Mouse (Mus musculus) lung, embryonic 16.5 days (tissue): ENCODE measurements around the gene Cbx6. TPM values are rescaled to one million over a fixed set of nuclear protein-coding genes. Genes with fewer than 3 reads are reported as not detected.
A peak's percentile ranks its signal among the peaks of the same experiment; 100 is the strongest.

ENCODE experiments used
- ATAC-seq: fragments of 200-750 bp; cut with Nextera tagmentation; 2 replicates; pipeline ENCODE4 v1.8.0; 2017; ENCODE audit warnings: low read depth, mild to moderate bottlenecking, moderate library complexity
- H3K27ac ChIP-seq: fragments of 300-500 bp; sonication (generic); 2 replicates; pipeline ENCODE4 v1.5.1; 2014; ENCODE audit warnings: mild to moderate bottlenecking, control low read depth, low read length
- H3K27me3 ChIP-seq: fragments of 300-500 bp; sonication (generic); 2 replicates; pipeline ENCODE4 v1.6.1; 2014; ENCODE audit warnings: low read depth, low read length, mixed read lengths; ENCODE audit not compliant: control insufficient read depth, insufficient read depth
- H3K36me3 ChIP-seq: fragments of 300-500 bp; sonication (generic); 2 replicates; pipeline ENCODE4 v1.6.1; 2014; ENCODE audit warnings: low read length; ENCODE audit not compliant: control insufficient read depth, insufficient read depth
- H3K4me1 ChIP-seq: fragments of 300-500 bp; sonication (generic); replicated peaks from 2 replicates; pipeline ENCODE4 v1.6.1; 2014; ENCODE audit warnings: low read length, mixed read lengths; ENCODE audit not compliant: control insufficient read depth, insufficient read depth
- H3K4me2 ChIP-seq: fragments of 300-500 bp; sonication (generic); 2 replicates; pipeline ENCODE4 v1.6.1; 2014; ENCODE audit warnings: low read depth, low read length, control low read depth
- H3K4me3 ChIP-seq: fragments of 300-500 bp; sonication (generic); 2 replicates; pipeline ENCODE4 v1.5.1; 2014; ENCODE audit warnings: mild to moderate bottlenecking, low read length, control low read depth
- H3K9ac ChIP-seq: fragments of 300-500 bp; sonication (generic); 2 replicates; pipeline ENCODE4 v1.6.1; 2014; ENCODE audit warnings: low read length, control low read depth
- H3K9me3 ChIP-seq: fragments of 300-500 bp; sonication (generic); 2 replicates; pipeline ENCODE4 v1.6.1; 2016; ENCODE audit warnings: low read length; ENCODE audit not compliant: control insufficient read depth
- WGBS: fragments of 180-500 bp; shearing (Covaris S2); extraction: QIAGEN DNeasy Blood & Tissue Kit; methylation state at CpG from one replicate; pipeline ENCODE4 v1.1.7; 2014; 5-methylcytosine and 5-hydroxymethylcytosine counted together
- polyA plus RNA-seq: library from polyadenylated mRNA; unstranded; fragments of >200 nt; fragmentation: Nextera tagmentation; extraction: Ambion mirVana; gene quantifications from 2 replicates; pipeline ENCODE4 v1.2.1, GENCODE M21; 2015

Gene Cbx6
- 73.5 and 80.7 TPM in 2 replicates for polyA plus RNA-seq

DNA sequence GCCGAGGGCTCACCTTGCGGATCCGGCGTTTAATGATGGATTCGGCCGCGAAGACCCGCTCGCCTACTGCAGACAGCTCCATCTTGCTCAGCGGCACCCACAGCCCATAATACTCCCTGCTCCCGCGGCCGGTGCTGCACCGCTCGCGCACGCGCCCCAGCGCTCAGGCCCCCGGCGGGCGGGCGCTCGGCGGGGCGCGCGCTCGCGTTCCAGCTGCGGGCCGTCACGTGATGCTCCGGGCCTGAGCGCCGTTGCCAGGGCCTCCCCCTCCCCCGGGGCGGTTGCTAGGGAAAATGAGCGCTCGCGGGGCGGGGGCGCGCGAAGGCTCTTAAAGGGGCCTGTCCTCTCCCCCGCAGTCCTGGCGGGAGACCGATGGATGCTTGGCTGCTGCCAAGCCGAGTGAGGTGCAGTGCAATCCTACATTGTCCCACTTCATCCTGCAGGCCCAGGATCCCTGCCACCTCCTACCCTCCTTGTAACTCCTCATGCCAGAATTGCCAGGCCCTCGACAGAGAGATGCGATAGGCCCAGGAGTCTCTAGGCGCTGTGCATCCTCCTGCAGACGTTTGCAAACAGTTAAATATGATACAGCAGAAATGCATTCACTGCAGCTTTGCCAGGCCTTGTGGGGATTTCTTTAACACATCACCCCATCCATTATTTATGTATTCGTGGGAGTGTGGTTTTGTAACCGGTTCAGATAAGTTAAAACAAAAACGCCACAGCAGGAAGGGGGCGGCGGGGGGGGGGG, at the start of gene Cbx6, which contains the start of gene Npcd:
Cbx6 (minus strand) TSS at position 559 of the 751 bp plus-strand sequence.
Npcd (minus strand) TSS at position 108 of the 751 bp plus-strand sequence.
- peak within 1 kb of the TSS; percentile 93 for H3K9ac ChIP-seq
- no peaks in the 10 kb centered on the region for H3K27me3 ChIP-seq
- peak within 1 kb of the TSS; percentile 84 for H3K4me3 ChIP-seq
- no peaks in the 10 kb centered on the region for H3K9me3 ChIP-seq
- under 1% methylated on average over 58 of the region's 58 CpGs for WGBS
- peaks cover 23% of the 10 kb centered on the region for H3K4me1 ChIP-seq
- H3K27ac ChIP-seq, result peak within 1 kb of the TSS; percentile 95
- H3K36me3 ChIP-seq, result no peaks in the 10 kb centered on the region
- peak; percentile 93 for ATAC-seq
- peak within 1 kb of the TSS; percentile 90 for H3K4me2 ChIP-seq

DNA sequence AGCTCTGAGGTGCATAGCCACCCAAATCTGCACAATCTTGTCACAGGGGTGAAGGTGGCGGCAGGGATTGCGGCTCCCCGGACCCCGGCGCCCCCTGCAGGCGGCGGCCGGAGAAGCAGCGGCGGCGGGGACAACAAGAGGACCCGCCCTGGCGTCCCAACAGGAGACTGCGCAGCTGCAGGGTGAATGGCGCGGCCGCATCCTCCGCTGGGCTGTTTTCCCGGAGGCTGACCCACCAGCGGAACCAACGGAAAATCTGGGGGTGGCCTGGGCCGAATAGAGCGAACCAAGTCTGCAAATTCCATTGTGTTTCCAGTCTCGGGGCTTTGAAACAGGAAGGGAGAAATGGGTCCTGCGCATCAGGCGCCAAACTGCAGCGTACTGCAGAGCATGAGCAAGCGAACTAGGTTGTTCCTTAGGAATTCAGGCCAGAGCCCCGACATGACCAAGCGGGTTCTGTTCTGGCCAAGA, 48.9 kb upstream of the Cbx6 start:
- Histone ChIP-seq H3K4me2 (peak overlapping the region; percentile 59), H3K27ac (peak overlapping the region; percentile 73), H3K27me3 (no peaks in the 10 kb centered on the region), H3K4me3 (peak overlapping the region; percentile 46), H3K9me3 (no peaks in the 10 kb centered on the region), H3K36me3 (no peaks in the 10 kb centered on the region), H3K9ac (peak overlapping the region; percentile 54), H3K4me1 (peaks cover 22% of the 10 kb centered on the region)
- WGBS, result under 1% methylated on average over 30 of the region's 30 CpGs
- ATAC-seq, result peak; percentile 81

DNA sequence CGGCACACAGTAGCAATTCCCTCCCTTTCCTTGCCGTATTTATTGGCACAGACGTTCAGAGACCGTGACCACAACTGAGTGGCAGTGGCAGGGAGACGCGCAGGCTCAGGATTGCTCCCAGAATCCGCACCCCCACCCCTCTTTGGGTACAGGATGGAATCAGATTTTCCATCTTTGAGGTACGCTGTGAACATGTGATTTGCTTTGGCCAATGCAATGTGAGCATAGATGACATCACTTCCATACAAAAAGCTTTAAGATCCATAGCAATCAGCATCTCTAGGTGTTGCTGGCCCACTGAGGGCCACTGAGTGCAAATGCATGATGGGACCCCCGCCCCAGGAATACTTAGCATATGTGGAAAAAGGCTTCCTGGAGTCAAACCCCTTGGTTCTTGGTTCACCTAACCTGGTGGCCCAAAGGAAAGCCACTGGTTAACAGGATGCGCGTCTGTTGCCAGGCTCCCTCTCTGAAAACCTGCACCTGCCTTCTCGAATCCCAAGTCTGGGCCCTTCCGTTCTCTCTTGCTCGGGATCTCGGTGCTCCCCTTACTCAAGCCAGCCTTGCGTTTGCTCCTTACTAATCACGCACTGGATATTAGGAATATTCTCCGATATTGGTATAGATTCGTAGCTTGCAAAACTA, 48.3 kb upstream of the Cbx6 start:
- H3K27me3 ChIP-seq, result no peaks in the 10 kb centered on the region
- H3K4me1 ChIP-seq, result peaks cover 23% of the 10 kb centered on the region
- peak overlapping the region; percentile 54 for H3K9ac ChIP-seq
- H3K4me2 ChIP-seq, result peak overlapping the region; percentile 59
- no peak for ATAC-seq
- no peak overlapping the region for H3K27ac ChIP-seq
- WGBS, result 25% methylated on average over 19 of the region's 19 CpGs
- no peaks in the 10 kb centered on the region for H3K36me3 ChIP-seq
- H3K4me3 ChIP-seq, result peak overlapping the region; percentile 46
- H3K9me3 ChIP-seq, result no peaks in the 10 kb centered on the region

DNA sequence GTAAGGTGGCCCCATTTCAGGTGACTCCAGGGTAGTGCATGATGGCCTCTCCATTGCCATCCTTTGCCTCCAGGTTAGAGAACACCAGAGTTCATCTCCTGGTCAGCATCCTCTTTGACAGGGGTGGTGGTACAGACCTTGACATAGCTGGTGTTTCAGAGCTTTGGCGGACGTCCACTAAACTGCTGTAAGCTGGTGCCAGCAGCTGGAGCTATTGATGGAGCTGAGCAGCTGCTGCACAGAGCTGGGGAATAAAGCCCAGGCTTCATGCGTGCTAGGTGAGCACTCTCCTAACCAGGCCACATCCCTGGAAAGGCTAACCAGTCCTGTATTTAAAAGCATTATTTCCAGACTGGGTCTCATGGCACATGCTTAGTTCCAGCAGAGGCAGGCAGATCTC, 46.0 kb upstream of the Cbx6 start:
- Histone ChIP-seq H3K9me3 (no peaks in the 10 kb centered on the region), H3K36me3 (no peaks in the 10 kb centered on the region), H3K4me1 (peaks cover 23% of the 10 kb centered on the region), H3K9ac (no peak overlapping the region), H3K27me3 (no peaks in the 10 kb centered on the region), H3K27ac (no peak overlapping the region), H3K4me2 (no peak overlapping the region), H3K4me3 (no peak overlapping the region)
- no peak for ATAC-seq
- WGBS, result 79% methylated on average over 3 of the region's 3 CpGs

DNA sequence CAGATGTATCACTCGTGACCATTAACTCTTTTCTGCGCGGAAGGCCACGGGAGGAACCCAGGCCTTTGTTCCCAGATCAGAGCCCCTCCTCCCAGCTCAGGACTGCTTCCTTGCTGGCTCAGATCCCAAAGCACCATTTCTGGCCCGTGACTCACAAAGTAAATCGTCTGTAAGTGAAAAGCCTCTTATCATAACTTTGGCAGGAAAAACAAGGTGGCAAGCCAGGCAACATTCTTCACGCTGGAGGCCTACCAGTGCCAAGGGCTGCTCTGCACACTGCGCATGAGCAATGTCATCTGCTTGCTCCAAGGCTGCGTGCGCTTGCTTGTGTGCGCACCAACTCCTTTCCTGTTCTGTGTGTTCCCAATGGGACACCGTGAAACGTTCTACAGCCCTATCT, 44.8 kb upstream of the Cbx6 start:
- peak overlapping the region; percentile 54 for H3K9ac ChIP-seq

DNA sequence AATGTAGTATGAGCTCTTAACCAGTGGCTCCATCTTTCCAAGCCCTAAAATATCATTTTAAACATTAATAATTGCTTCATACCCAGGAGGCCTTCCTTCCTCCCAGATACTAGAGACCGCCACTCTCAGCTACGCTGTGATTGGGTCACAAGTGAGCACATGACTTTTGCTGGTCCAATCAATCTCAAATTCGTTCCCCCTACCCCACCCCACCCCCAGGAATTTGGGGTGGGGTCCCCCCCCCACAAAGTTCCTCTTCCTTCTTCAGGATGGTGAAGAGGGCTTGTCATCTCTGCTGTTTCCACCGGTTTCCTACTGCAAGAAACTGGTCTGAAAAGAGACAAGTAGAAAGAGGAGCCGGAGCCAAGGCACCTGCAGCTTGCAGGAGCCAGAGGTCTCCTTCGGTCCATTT, 44.2 kb upstream of the Cbx6 start:
- H3K4me1 ChIP-seq, result peaks cover 23% of the 10 kb centered on the region
- peak overlapping the region; percentile 47 for H3K4me2 ChIP-seq
- no peaks in the 10 kb centered on the region for H3K9me3 ChIP-seq
- no peaks in the 10 kb centered on the region for H3K36me3 ChIP-seq
- peak overlapping the region; percentile 16; the same call in 1 of the 2 replicates for H3K4me3 ChIP-seq
- 39% methylated on average over 6 of the region's 6 CpGs for WGBS
- H3K27ac ChIP-seq, result peak overlapping the region; percentile 97
- no peaks in the 10 kb centered on the region for H3K27me3 ChIP-seq
- H3K9ac ChIP-seq, result peak overlapping the region; percentile 54
- ATAC-seq, result peak; percentile 53

More for the DNA sequence above, 44.8 kb upstream of the Cbx6 start:
- peak; percentile 91 for ATAC-seq
- H3K9me3 ChIP-seq, result no peaks in the 10 kb centered on the region
- peak overlapping the region; percentile 16; the same call in 1 of the 2 replicates for H3K4me3 ChIP-seq
- H3K4me1 ChIP-seq, result peaks cover 23% of the 10 kb centered on the region
- WGBS, result 2% methylated on average over 13 of the region's 13 CpGs
- no peaks in the 10 kb centered on the region for H3K36me3 ChIP-seq
- peak overlapping the region; percentile 97 for H3K27ac ChIP-seq
- peak overlapping the region; percentile 47 for H3K4me2 ChIP-seq
- H3K27me3 ChIP-seq, result no peaks in the 10 kb centered on the region

DNA sequence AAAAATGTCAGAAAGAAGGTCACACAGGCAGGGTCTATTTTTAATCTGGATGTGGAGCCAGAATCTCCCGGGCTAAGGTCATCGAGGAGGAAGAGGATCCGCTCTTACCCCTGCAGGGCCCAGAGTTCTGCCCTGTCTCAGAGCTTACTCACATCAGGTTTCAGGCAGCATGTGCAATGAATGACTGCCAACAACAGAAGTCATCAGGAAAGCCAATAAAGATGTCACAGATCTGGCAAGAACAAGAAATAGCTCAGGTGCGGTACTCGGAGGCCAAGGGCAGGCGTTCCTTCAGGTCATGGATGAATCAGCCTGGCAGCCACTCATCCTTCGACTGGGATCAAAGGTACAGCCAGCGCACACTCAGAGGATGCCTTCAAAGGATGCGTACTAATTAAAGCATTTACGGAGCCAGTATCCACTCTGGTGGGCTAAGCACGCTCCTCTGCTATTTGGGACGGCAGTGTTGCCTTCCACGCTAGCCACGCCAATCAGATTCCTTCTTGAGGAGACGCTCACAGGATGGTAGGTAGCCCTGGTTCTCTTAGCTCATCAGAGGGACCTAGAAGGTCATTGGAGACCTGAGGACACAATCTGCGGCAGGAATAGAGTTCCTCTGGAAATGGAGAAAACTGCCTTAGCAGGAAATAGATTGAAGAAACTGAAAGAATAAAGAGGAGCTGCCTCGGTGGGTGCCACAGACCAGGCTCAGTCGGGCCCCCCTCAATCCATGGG, 40.9 kb upstream of the Cbx6 start:
- Histone ChIP-seq H3K9me3 (no peaks in the 10 kb centered on the region), H3K4me3 (no peak overlapping the region), H3K4me2 (no peak overlapping the region), H3K27me3 (no peaks in the 10 kb centered on the region), H3K9ac (no peak overlapping the region), H3K27ac (no peak overlapping the region), H3K36me3 (no peaks in the 10 kb centered on the region), H3K4me1 (peaks cover 17% of the 10 kb centered on the region)
- 83% methylated on average over 18 of the region's 18 CpGs for WGBS
- ATAC-seq, result no peak

DNA sequence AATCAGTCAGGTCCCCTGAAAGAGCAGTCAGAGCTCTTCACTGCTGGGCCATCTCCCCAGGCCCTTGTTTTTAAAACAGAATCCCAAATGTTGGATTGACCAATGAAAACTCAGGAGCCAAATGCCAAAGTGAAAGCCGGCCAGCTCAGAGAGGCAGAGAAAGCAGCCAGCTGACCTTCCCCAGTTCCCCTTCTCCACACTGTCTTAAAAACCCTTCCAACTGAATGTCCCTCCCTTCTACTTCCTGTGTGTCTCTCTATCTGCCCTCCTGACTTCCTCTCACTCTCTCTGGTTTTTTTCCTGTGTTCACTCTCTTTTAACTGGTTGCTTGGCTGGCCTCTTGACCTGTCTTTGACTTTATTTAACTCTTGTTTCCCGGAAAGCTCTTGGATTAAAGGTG, 39.5 kb upstream of the Cbx6 start:
- H3K27me3 ChIP-seq, result no peaks in the 10 kb centered on the region
- H3K4me2 ChIP-seq, result no peak overlapping the region
- ATAC-seq, result no peak
- WGBS, result 36% methylated on average over 2 of the region's 2 CpGs
- no peaks in the 10 kb centered on the region for H3K36me3 ChIP-seq
- no peak overlapping the region for H3K27ac ChIP-seq
- no peak overlapping the region for H3K9ac ChIP-seq
- peaks cover 7% of the 10 kb centered on the region for H3K4me1 ChIP-seq
- peaks cover 2% of the 10 kb centered on the region; the same call in 1 of the 2 replicates for H3K9me3 ChIP-seq
- no peak overlapping the region for H3K4me3 ChIP-seq

DNA sequence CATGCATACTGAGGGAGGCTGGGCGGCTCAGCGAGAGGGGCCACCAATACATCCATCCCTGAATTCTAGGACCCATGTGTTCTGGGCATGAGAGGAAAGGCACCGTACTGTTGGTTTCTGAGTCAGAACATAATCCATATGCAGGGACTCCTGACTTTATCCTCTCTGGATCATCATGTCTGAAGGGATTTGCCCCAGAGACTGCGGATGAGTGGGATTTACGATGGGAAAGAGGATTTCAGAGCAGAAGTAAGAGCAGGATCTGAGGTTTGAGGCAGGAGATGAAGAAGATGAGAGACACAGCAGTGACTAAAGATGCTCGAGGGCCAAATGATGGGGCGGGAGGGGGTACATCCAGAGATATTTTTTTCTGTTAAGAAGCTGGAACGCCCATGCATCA, 39.1 kb upstream of the Cbx6 start:
- Histone ChIP-seq H3K27me3 (no peaks in the 10 kb centered on the region), H3K27ac (no peak overlapping the region), H3K4me2 (no peak overlapping the region), H3K4me1 (peaks cover 3% of the 10 kb centered on the region), H3K9me3 (peaks cover 2% of the 10 kb centered on the region; the same call in 1 of the 2 replicates), H3K9ac (no peak overlapping the region), H3K36me3 (no peaks in the 10 kb centered on the region), H3K4me3 (no peak overlapping the region)
- ATAC-seq, result no peak
- WGBS, result 84% methylated on average over 8 of the region's 8 CpGs
